Mouse (Mus musculus): ENCODE data around the gene Brinp1. TPM values are rescaled to one million over a fixed set of nuclear protein-coding genes. Genes with fewer than 3 reads are reported as not detected.

Brinp1 gene
- polyA plus RNA-seq, 1 experiment from 2014 or later: 25.9 TPM

DNA sequence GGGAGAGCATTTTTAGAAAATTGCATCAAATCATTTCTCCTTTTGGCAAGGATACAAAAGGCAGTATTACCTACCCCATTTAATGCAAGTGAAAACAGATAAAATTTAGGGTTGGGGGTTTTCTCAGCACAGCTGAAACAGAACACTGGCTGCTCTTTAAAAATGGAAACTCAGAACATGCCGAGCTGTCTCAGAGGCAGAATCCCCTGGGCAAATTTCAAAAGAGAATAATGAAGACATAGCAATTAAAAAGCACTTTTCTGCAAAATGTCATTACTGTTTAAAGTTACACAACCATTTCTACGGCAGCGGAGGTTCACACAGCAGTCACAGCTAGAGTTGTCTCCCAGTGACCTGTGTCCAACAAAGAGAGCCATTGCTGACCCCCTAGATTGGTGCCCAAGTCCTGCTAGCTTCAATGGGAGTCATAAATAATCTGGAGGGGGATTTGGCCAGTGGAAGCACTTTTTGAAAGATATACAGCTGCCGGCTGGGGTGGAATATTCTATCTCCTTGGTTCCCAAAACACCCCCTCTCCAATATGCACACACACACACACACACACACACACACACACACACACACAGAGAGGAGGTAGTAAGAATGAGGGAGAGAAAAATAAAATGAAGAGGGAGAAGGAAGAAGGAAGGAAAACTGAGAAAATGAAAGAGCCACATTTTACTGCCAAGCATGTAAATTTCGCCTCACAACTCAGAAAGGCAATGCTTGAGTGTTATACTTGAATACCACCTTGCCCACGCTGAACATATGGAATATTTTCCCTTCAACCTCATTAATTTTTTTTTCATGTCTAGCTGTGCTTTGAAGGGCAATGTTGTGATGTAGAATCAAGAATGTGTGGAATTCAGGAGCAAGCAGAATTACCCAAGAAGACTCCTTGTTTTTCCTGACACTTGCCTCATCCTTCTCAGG, 152.0 kb downstream of the Brinp1 start:
- no peak for ATAC-seq
- no peak overlapping the region for H3K9ac ChIP-seq (replicated peaks)
- WGBS: 77% methylated on average over 6 of the region's 6 CpGs
- H3K36me3 ChIP-seq: no peaks in the 10 kb centered on the region
- H3K4me3 ChIP-seq (replicated peaks): no peak overlapping the region
- H3K9me3 ChIP-seq: no peaks in the 10 kb centered on the region
- H3K27ac ChIP-seq: no peak overlapping the region
- no peaks in the 10 kb centered on the region for H3K27me3 ChIP-seq
- no peaks in the 10 kb centered on the region for H3K4me1 ChIP-seq (replicated peaks)
- H3K4me2 ChIP-seq (replicated peaks): no peak overlapping the region

DNA sequence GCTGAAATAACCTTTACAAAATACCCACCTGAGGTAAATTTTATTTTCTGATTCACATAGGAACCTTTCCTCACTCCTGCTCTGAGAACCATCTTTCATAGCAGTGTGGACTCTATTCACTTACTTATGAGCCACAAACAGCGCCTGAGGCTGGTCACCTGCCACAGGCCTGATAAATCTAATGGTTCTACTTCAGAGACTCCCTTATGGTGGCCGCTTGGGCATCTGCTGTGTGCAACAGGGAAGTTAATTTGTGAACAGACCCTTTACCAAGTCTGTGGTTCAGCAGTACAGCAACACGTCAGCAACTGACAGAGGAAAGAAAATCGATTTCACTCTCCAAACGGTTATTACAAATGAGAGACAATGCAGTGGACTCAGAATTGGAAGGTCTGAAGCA, 164.2 kb downstream of the Brinp1 start:
- WGBS: 83% methylated on average over 5 of the region's 5 CpGs
- H3K36me3 ChIP-seq: no peaks in the 10 kb centered on the region
- no peak for ATAC-seq
- H3K9ac ChIP-seq (replicated peaks): no peak overlapping the region
- H3K4me1 ChIP-seq (replicated peaks): no peaks in the 10 kb centered on the region
- no peak overlapping the region for H3K27ac ChIP-seq
- no peak overlapping the region for H3K4me2 ChIP-seq (replicated peaks)
- H3K27me3 ChIP-seq: no peaks in the 10 kb centered on the region
- no peak overlapping the region for H3K4me3 ChIP-seq (replicated peaks)
- no peaks in the 10 kb centered on the region for H3K9me3 ChIP-seq

DNA sequence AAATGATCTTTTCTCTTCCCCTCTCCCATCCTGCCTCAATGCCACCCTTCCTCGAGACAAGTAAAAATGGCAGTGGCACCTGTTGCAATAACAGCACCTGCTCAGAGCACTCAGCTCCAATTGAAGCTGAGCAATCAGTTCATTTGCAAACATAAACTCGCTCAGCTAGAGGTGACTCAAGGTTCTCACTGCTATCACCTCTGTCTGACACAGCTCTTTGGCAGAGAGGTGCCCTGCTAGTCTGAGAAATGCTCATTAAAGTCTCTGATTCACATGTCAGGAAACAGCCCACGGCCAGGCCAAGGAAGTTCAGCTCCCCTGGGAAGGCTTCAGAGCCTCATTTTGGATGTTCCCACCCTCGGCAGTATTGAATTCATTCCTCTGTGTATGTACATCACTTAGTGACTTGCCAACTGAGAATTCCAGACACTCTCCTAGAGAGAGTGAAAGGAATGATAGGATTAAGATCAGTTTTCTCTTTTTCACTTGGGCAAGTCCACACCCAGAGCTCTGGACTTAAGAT, 165.7 kb downstream of the Brinp1 start:
- Histone ChIP-seq H3K4me2 (replicated peaks) (no peak overlapping the region), H3K27me3 (no peaks in the 10 kb centered on the region), H3K4me1 (replicated peaks) (no peaks in the 10 kb centered on the region), H3K9ac (replicated peaks) (no peak overlapping the region), H3K36me3 (no peaks in the 10 kb centered on the region), H3K4me3 (replicated peaks) (no peak overlapping the region), H3K9me3 (no peaks in the 10 kb centered on the region), H3K27ac (no peak overlapping the region)
- 0 out of 2 replicates have a peak, but pooled peaks have one; percentile 14 for ATAC-seq
- 68% methylated on average over 4 of the region's 4 CpGs for WGBS

DNA sequence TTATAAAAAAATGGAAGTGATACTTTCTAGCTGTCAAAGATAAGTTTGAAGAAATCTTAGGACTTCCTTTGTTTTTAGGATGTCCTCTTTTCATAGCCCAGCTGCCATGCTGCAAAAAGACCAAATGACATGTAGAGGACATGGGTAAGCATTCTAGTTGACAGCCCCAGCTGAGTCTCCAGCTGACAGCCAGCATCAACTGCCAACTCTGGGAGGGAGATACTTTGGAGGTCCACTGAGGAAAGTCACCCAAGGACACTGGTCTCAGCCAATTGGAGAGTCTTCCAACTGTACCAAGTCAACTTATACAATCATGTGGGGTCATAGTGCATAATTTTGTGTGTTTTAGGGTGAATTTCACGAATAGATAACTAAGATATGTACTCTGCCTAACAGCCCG, 166.6 kb downstream of the Brinp1 start:
- Histone ChIP-seq H3K4me3 (replicated peaks) (no peak overlapping the region), H3K4me1 (replicated peaks) (no peaks in the 10 kb centered on the region), H3K27me3 (no peaks in the 10 kb centered on the region), H3K36me3 (no peaks in the 10 kb centered on the region), H3K9ac (replicated peaks) (no peak overlapping the region), H3K27ac (no peak overlapping the region), H3K4me2 (replicated peaks) (no peak overlapping the region), H3K9me3 (no peaks in the 10 kb centered on the region)
- no peak for ATAC-seq
- WGBS: 71% methylated on average over 2 of the region's 2 CpGs

DNA sequence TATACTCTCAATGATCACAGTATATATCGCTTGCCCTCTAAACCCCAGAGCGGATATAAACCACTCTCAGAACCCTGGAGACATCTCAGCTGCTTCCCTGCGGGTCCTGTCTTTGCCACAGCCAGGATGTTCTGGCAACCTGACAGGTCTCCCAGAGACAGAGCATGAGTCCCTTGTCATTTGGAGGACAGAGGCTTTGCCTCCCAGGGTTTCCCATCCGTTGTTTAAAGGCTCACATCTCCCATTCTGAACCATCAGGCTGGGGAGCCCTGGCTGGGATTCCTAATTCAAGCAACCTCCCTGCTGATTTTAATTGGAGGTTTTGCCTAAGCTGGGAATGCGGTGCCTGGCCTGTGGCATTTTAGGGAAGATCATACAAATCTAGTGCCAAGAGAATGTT, 185.9 kb downstream of the Brinp1 start:
- peak; percentile 28; the same call in 1 of the 2 replicates for ATAC-seq
- H3K4me3 ChIP-seq (replicated peaks): no peak overlapping the region
- no peak overlapping the region for H3K4me2 ChIP-seq (replicated peaks)
- H3K9ac ChIP-seq (replicated peaks): no peak overlapping the region
- peak overlapping the region; percentile 58 for H3K27ac ChIP-seq
- no peaks in the 10 kb centered on the region for H3K9me3 ChIP-seq
- no peaks in the 10 kb centered on the region for H3K36me3 ChIP-seq
- no peaks in the 10 kb centered on the region for H3K27me3 ChIP-seq
- H3K4me1 ChIP-seq (replicated peaks): peaks cover 29% of the 10 kb centered on the region
- WGBS: 44% methylated on average over 5 of the region's 5 CpGs

DNA sequence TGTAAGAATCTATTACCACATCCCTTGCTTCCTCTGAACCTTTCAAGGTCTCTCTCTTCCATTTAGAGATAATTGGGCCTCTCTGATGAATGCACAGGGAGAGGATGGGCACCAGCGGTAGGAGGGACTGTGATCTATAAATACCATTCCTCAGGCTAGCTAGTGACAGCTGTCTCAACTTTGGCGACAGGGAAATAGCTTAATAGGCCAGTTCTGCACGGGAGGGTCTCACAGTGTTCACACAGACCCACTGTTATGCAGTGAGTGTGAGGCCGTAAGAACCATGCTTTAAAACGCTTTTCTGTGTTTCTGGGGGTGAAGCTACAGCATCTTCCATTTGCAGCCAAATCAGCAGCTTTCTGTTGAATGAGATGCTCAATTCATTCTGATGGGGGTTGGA, 186.8 kb downstream of the Brinp1 start:
- Histone ChIP-seq H3K4me3 (replicated peaks) (no peak overlapping the region), H3K36me3 (peaks cover 4% of the 10 kb centered on the region), H3K9me3 (no peaks in the 10 kb centered on the region; the same call in 1 of the 2 replicates), H3K4me1 (replicated peaks) (peaks cover 29% of the 10 kb centered on the region), H3K27ac (peak overlapping the region; percentile 58; the same call in 1 of the 2 replicates), H3K4me2 (replicated peaks) (no peak overlapping the region), H3K27me3 (no peaks in the 10 kb centered on the region), H3K9ac (replicated peaks) (no peak overlapping the region)
- 51% methylated on average over 5 of the region's 5 CpGs for WGBS
- ATAC-seq: peak; percentile 43

DNA sequence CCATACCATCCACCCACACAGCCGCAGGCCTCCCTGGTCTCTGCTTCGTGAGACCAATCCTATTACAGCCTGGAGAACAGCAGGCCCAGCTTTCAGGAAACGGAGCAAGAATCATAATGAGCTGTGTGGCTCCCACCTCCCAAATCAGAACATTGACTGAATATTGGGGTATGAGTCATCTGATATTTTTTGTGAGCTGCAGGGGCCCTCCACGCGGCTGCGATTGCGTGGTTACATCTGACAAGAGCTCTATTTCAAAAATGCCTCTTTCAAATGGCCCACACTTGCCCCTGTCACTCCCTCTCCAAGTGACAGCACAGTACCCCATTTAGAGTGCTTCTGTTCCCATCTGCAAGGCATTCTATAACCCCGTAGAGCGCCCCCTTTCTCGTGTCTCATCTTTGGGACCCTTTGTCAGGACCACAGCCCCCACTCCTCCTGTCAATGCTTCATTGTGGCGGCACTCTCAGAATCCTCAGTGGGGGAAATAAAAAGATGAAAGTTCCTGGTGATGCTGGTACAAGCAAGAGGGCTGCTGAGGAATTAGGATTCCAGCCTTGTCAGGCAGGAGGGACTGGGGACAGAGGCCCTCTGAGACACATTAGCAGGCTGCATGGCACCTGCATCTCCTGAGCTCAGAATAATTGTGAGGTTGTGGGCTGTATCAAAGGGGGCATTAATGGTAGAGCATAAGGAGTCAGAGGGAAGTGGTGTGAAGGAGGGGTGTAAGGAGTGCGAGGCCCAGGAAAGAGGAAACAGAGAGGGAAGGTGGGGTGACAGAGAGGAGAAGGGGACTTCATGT, 188.2 kb downstream of the Brinp1 start:
- H3K36me3 ChIP-seq: peaks cover 11% of the 10 kb centered on the region
- no peak overlapping the region for H3K4me3 ChIP-seq (replicated peaks)
- peak overlapping the region; percentile 65 for H3K27ac ChIP-seq
- no peaks in the 10 kb centered on the region; the same call in 1 of the 2 replicates for H3K9me3 ChIP-seq
- H3K4me1 ChIP-seq (replicated peaks): peaks cover 29% of the 10 kb centered on the region
- peak; percentile 81 for ATAC-seq
- H3K4me2 ChIP-seq (replicated peaks): 0 out of 2 replicates have a peak overlapping the region, but pooled peaks have one; percentile 9
- no peaks in the 10 kb centered on the region for H3K27me3 ChIP-seq
- no peak overlapping the region for H3K9ac ChIP-seq (replicated peaks)
- 39% methylated on average over 12 of the region's 12 CpGs for WGBS

DNA sequence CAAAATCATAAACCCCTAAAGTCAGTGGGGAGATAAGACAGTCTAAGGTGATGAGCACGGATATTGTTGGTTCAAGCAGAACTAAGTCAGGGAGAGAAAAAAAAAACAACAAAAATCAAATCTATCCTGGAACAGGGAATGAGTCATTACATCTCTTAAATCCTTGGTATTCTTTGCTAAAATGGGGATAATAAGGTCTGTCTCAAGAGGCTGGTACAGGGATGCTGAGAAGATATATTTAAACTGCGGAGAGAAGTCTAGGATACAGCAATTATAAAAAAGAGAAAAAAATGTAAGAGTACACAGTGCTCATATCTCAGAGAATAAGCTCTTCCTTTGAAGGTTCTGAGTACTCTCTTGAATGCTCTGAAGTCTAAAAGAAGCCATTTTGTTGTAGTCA, 189.3 kb downstream of the Brinp1 start:
- Histone ChIP-seq H3K9ac (replicated peaks) (no peak overlapping the region), H3K9me3 (no peaks in the 10 kb centered on the region; the same call in 1 of the 2 replicates), H3K27ac (no peak overlapping the region), H3K4me3 (replicated peaks) (no peak overlapping the region), H3K36me3 (peaks cover 14% of the 10 kb centered on the region), H3K4me2 (replicated peaks) (no peak overlapping the region), H3K27me3 (no peaks in the 10 kb centered on the region), H3K4me1 (replicated peaks) (peaks cover 29% of the 10 kb centered on the region)
- WGBS: 91% methylated on average over 2 of the region's 2 CpGs
- no peak for ATAC-seq

DNA sequence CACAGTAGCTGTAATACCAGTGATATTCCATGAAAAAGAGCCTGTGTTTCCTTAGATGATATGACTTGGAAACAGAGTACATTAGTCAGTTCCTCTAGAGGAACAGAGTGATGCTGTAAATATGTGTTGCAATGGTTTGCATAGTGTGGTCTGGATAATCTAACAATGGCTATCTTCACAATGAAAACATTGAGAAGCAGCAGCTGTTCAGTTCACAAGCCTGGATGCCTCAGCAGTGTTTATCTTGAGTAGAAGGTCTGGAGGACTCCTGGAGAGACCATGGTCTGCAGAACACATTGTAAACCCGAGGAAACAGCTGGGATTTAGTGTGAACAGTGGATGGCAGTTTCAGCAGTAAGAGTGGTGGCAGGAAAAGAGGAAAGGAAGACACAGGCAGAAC, 233.2 kb downstream of the Brinp1 start:
- H3K9ac ChIP-seq (replicated peaks): no peak overlapping the region
- no peaks in the 10 kb centered on the region for H3K4me1 ChIP-seq (replicated peaks)
- no peaks in the 10 kb centered on the region for H3K27me3 ChIP-seq
- H3K27ac ChIP-seq: no peak overlapping the region
- no peak overlapping the region for H3K4me3 ChIP-seq (replicated peaks)
- H3K9me3 ChIP-seq: no peaks in the 10 kb centered on the region
- H3K36me3 ChIP-seq: no peaks in the 10 kb centered on the region
- no peak overlapping the region for H3K4me2 ChIP-seq (replicated peaks)
- 27% methylated on average over 1 of the region's 1 CpGs for WGBS
- ATAC-seq: no peak
